Mouse (Mus musculus) lung, postnatal 14 days (tissue): Measurements from ENCODE around the gene Lsm4.

Source experiments
- DNase-seq: peaks from one replicate; pipeline ENCODE4 v3.0.0; 2021

The Lsm4 gene

DNA sequence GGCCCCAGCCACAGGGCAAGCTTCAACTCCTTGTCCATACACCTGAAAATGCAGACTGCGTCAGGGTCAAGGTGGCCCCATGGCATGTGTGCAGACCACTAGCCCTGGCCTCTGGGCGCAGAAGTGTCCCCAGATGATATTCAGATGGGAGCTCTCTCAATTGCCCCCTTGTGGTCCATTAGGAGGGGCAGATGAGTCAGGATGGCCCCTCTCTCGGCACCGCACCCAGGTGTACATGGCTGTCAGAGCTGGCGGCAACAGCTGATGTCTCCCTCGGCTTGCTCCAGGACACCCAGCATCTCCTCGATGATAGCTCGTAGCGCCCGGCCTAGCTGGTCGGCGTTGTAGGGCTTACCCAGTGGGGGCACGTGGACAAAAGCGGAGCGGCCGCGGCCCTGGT, 22.7 kb upstream of the Lsm4 start:
- no peak for DNase-seq

DNA sequence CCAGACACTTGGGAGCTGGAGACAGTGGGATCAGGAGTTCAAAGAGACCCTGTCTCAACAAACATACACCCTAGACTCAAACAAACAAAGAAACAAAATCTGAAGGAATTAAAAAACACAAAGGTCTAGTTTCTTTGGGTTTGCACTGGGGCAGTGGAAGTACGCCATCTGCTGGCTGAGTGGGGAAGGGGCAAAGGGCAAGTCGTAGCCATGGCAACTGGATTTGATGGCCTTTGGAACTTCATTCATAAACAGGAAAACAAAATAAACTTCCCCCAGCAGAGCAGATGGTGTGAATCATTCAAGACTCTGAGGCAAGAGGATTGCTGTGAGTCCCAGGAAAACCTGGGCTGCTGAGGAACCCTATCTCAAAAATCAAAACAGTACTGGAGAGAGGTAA, 19.8 kb upstream of the Lsm4 start:
- peak; percentile 78 for DNase-seq

DNA sequence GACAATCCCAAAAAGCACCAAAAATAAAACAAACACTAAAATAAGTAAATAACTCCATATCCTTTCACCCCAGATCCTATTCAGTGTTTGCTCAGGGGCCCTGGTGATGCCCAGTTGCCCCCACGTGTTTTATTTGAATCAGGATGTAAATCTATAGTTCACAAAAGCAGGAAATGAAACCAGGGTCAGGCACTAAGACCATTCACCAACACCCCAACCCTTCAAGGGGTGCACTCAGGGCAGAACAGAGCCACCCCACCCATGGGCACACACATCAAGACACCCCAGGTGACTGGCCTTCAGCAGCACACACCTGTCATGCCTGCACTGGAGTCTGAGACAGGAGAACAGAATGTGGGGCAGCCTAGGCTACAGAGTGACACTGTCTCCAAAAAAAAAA, 18.9 kb upstream of the Lsm4 start:
- DNase-seq = no peak

DNA sequence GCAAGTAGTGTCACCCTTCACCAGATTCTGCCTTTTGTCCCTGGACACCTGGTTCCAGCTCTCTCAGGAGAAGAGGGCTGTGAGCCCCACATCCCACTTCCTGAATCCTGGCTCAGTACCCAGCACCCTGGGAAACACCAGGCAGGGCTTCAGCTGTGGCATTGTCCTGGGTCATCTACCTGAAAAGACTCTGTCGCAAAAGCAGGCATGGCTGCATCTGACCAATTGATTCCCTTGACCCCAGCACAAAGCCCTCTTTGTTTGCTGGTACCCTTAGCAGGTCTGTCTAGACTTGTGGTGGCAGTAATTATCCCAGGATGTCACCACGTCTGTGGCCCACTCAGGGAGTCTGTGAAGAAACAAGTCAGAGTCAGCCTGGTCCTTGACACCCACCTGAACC, 17.6 kb upstream of the Lsm4 start:
- DNase-seq = no peak

DNA sequence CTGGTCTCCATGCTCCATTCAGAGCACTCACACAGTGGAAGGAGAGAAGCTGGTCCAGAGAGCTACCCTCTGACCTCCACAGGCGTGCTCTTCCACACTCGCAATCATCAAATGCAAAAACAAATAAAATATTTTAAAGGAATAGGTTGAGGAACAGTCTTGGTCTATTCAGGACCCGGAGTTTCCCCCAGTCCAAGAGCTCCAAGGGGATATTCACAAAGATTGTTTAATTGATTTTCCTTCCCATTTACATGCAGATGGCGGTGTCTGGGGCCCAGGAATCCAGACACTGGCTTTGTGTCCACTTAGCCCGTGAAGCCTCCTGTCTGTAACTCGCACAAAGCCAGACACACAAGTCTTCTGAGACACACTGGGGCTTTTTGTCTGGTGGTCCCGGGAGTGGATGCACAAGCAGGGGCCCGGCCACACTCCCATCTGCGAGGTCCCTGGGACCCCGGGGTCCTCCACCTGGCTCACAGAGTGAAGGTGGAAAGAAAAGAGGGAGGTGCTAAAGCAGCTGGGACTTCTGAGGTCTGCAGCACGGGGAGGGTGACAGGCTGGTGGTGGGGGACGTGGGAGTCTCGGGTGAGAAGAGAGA, 16.8 kb upstream of the Lsm4 start:
- DNase-seq = no peak

DNA sequence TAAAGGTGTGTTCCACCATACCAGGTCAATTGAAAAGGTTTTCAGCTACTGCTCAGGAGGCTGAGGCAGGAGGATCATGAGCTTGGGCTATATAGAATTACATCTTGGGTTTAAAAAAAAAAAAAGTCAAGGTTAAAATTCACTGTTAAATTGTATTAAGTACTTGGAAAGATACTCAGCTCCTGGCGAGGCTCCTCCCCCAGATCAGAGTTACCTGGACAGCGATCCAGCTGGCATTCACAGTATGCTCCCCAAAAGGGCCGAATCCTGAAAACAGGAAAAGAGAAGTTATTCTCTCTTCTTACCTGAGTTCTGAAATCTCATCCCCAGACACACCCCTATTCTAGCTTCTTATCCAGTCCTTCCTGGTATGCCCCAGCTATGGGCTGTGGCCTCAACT, 15.8 kb upstream of the Lsm4 start:
- no peak for DNase-seq

DNA sequence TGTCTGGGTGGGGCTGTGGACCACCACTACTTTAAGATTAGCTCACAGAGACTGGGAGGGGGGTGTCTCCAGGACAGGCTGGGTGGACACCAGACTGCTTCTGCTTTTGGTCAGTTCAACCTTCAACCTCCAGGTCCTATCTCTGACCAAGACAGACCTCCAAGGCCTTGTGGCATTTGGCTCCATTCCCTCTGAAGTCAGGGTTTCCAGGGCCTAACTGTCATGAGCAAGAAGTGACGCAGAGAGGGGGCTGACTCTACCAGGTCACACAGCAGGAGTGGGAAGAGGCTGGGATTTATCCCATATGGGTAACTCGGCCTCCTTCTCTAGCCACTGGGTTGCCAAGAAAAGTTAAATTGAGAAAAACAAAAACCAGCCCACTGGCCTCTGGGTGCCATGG, 15.3 kb upstream of the Lsm4 start:
- DNase-seq = no peak

DNA sequence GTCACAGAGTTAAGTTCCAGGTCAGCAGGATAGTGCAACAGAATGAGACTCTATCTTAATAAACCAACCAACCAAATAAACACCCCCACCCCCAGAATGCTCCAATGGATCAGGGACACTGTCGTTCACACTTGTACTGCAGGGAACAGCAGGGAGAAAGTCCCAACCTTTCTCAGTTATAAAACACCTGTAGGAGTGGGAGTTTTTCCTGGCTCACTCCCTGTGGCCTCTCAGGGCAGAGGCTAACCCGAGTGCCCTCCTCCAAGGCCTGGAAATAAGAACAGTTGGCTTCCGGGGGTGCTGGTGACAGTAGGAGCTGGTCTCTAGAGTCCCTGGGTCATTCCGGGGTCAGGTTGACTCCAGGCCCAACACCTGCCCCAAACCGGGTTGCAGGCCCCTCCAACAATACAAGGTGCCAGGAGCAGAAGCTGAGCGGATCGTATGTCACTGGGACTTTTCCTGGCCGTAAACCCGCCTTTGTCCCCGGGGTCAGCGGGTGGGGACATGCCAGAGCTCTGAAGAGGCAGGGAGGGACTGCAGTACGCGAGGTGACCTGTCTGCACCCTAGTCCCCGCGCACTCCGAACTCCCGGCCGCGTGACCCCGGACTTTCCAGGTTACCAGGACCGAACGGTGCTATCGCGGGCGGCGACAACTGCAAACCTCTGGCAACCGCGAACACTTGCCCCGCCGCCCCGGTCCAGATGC, 14.0 kb upstream of the Lsm4 start:
- no peak for DNase-seq

DNA sequence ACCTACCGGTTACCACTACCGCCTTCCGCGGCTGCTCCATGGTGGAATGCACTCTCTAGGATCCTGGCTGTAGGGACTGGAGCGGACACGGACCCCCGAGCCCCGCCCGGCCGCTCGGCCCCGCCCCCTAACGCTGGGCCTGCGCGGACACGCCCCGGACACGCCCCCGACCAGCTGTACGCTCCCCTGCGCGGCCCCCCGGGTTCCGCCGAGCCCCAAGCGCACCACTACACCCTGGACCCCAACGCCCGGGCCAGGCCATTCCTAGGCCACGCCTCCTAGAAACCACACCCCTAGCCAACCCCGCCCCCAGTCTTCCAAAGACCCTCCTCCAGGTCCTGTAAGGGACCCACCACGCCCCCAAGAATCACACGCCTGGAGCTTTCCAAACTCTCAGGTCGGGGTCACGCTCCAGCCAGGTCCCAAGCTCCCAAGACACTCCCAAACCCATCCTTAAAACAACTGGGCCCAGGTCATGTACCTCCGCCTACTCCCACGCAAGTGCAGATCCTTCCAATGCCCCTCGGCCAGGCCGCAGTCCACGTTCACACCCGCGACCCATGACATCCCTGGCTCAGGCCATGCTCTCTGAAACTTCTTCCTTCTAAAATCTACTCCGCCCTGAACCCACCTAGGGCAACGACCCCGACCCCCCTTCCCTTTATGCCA, 13.3 kb upstream of the Lsm4 start:
- DNase-seq = peak; percentile 93

DNA sequence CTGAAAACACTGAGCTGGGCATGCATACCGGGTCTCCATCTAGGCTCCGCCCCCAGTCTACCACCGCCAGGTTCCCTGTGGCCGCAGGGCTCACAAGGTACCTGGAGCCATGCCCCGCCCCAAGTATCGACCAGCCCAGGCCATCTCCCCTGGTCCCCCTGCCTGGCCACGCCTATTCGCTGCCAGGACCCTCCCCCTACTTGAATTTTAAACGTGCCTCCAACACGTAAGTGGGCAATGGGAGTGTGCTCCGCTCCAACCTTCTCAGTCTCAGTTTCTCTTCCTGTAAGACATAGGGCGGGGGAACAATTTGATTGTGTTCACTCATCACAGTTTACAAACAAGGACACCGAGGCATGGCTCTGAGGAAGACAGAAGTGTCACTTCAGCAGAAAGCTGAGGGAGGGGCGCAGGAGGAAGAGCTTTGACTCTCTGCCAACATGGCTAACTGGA, 12.7 kb upstream of the Lsm4 start, which contains the start of gene Pgpep1:
Gene Pgpep1 (minus strand): TSS at position 116 of the 453 bp plus-strand sequence.
- DNase-seq = peak; percentile 43

DNA sequence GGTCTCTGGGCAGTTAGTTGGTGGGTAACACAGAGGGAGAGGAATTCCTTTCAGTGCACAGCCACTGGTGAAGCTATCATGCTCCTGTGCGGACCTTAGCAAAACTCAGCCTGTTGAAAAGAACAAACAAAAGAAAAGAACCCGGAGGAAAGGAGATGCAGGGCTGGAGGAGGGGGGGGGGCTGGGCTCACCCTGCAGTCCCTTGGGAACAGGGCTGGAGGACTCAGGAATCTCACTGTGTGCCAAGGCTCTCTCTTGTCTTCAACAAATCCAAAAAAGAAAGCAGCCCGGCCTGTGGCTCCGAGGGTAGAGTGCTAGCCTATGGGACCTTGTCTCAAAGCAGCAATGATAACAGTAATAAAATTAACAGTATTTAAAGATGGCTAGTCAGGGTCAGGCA, 9.4 kb upstream of the Lsm4 start:
- no peak for DNase-seq

DNA sequence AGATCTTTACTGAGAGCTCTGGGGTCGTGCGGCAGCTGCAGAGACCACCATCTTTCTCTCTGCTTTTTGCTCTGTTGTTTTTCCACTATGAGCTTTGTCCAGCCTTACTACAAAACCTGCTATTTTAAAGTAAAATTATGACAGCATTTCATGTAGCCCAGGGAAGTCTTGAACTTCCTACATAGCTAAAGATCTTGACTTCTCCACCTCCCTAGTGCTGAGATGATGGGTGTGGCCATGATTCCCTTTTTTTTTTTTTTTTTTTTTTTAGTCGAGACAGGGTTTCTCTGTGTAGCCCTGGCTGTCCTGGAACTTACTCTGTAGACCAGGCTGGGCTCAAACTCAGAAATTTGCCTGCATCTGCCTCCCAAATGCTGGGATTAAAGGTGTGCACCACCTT, 8.4 kb upstream of the Lsm4 start:
- no peak for DNase-seq

DNA sequence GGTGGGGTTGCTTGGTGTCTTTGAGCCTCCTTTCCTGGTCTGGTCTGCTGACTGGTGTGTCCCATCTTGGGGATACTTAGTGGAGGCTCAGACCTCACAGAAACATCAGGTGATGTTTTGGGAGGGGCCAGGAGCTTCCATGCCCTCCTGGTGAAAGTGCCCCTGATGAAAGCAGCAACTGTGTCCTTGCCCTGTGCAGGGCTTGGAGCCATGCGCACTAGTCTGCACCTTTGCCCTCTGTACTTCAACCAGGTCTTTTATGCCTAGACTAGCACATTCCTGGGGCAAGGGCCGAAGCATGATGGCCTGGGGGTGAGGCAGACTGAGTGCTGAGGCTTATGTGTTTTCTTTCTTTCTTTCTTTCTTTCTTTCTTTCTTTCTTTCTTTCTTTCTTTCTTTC, 7.4 kb upstream of the Lsm4 start:
- no peak for DNase-seq

DNA sequence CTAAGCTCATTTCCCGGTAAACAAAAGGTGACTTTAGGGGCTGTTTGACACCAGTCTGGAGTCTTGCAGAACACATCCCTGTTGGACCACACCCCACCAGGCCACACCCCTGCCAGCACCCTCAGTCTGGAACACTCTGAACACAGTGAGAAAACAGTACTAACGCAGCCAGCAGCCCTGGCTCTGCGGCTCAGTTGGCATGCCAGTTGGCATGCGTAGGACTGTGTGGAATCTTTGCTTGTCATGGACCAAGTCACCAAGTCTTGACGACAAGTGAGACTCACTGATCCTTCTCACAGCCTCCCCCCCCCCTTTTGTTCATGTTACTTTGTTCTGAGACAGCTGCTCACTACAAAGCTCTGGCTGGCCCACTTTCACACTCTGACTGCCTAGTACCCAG, 6.0 kb upstream of the Lsm4 start:
- DNase-seq = peak; percentile 63

DNA sequence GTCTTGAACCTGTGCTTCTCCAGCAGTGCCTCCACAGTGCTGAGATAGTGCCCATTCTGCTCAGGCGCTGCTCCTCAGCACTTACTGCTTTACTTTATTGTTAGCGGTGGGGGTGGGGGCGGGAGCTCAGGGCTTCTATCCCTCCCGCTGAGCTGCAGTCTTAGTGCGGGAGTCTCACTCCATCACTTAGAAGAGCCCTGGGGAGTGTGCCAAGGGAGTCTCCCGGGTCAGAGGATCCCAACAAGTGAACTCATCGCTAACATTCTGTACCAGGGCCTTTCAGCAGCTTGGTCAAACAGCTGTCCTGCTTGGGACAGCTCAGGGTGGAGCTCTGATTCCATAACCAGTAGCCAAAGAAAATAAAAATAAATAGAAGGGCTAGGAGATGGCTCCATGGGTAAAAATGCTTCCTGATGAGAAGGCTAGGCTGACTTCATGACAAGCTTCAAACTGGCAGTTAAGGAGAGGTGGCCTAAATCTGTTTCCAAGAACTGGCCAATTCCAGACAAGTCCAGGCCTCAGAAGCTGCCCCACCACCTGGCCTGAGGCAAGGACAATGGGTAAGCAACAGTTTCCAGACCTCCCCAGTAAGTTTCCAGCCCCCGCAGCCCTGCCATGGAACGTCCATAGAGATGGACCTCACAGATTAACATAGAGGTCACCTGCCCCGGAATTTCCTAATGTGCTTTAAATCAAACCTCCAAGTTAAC, 1.3 kb upstream of the Lsm4 start:
- DNase-seq = peak; percentile 60

DNA sequence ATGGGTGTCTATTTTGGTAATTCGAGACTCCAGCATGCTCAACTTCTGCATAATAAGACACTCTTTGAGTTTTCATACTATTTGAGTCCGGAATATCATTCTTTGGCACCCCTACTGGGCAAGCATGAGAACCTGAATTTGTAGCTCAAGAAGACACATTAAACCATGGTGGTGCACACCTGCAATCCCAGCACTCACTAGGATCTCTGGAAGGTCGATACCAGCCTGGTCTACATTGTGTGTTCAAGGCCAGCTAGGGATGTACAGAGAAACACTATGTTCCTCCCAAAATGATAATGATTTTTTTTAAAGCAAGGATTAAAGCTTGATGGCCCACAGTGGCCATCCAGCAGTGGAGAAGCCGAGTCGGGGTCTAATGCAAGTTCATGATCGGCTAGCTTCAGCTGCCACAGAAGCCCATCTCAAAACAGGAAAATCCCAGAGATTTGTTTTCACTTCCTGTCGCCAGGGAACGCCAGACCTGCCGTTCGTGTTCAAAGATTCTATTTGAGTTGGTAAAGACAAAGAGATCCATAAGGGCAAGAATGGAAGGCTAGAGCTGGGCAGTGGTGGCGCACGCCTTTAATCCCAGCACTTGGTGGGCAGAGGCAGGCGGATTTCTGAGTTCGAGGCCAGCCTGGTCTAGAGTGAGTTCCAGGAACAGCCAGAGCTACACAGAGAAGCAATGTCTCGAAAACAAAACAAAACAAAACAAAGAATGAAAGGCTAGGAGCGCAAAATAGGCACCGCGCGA, 546 bp upstream of the Lsm4 start:
- DNase-seq = no peak

DNA sequence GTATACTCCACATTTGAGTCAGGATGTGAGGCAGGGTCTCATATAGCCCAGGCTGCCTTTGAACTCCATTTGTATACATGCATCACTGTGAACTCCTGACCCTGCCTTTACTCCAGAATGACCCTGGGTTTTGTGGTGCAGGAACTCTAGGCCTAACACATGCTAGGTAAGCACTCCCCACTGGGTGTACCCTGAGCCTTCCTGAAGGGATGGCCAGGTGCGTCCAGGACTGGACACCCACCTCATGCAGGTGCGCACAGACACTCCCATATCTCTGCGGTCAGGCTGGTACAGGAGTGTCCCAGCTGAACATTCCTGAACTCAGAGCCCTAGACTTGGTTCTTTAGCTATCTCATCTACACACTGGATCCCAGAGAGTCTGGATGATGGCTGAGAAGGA, 1.1 kb downstream of the Lsm4 start:
- no peak for DNase-seq

DNA sequence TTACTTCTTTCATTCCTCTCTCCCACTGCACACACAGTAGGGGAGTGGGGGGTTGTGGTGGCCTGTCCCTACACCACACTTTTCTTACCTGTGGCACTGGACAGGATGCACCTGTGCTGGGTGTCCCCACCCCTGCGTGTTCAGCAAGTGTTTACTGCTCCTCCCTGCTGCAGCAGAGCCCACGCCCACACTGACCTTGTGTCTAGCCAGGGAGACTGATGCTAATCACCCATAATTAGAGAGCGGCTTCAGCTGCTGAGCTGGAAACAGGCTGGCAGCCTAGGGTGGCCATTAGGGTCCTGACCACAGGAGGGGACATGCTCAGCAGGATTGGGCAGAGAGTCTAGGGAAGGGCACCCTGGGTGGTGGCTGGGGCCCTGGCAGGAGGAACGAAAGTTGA, 1.7 kb downstream of the Lsm4 start:
- no peak for DNase-seq

DNA sequence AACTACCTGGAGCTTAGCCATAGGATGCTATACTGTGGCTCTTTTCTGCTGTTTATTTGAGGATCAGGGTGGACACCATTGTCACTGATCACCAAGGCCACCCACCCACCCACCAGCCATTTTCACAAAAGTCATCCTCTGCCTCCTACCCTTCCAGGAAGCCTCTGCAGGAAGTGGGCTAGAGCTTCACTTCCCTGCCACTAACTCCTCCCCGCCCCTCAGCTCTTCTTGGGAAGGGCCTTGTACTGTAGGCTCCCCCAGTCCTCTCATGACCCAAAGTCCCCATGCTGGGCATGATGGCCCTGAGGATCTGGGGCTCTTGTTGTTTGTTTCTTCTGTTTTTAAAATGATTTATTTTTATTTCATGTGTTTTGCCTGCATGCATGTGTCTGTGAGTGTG, 2.3 kb downstream of the Lsm4 start:
- no peak for DNase-seq

DNA sequence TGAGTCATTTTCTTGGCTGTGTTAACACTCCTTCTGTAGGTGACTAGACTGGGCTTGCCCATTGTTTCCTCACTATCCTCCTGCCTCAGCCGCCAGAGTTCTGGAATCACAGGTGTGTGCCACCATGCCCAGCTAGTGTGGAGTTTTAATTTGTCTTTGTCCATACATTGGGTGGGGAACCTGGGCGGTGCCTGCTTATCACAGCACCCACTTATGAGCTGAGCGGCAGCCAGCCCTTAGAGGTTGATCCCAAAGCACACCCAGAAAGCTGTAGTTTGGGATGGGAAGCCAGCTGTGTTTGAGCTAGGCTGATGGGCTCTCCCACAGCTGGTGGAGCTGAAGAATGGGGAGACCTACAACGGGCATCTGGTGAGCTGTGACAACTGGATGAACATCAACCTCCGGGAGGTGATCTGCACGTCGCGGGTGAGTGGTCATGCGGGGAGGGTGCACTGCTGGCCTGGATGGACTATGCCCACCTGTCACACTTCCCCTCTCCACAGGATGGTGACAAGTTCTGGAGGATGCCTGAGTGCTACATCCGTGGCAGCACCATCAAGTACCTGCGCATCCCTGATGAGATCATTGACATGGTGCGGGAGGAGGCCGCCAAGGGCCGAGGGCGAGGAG, 4.5 kb downstream of the Lsm4 start:
- DNase-seq = no peak

DNA sequence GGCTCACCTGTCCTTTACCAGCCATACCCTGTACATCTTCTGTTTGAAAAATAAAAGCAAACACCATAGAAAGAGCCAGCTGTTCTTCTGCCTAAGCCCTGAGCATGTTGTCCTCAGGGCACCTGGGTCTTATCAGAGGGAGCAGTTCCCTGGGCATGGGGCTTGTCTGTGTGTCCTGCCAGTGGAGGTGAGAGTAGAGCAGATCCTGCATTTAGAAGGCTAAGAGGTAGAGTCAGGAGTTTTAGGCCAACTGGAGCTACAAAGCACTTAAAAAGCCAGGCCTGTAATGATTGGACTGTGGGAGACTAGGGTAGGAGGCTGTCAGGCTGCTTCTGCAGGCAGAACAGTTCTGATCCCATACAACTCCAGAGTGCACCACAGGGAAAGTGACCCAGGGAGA, 5.6 kb downstream of the Lsm4 start:
- DNase-seq = no peak

DNA sequence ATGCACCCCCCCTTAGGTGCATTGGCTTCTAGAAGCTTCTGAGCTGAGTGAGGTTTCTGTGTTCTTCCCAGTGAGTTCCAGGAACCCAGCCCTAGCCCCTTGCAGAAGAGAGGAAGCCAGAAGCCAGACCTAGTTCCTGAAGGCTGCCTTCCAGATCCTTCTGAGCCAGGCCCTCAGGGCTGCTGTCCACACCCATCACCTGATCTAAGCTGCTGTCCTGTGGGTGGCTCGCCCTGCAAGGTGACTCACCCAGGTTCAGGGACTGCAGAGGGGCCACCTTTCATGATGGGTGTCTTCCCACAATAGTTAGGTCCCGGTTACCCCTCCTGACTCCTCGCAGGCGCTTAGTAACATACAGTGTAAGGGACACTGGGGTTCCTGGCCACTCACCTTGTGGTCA, 6.4 kb downstream of the Lsm4 start:
- no peak for DNase-seq

DNA sequence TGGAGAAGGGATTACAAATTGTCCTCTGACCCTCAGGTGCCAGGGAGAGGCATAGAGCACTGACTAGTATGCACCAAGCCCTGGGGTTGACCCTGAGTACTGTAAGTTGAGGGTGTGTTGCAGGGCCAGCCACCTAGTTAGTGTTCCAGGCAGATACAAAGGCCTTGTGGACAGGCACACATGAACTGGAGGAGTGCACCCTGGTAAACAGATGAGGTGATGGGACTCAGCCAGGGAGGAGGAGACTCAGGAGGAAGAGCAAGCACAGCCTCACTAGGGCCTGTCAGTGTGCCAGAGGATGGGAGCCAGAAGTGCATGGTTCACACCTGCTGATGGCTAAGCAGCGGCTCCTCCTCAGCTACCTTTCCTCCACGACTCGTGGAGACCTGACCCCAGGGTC, 7.0 kb downstream of the Lsm4 start:
- DNase-seq = no peak
